Mouse (Mus musculus) embryonic facial prominence, embryonic 13.5 days (tissue): ENCODE results near the gene C1qb. TPM values are rescaled to one million over a fixed set of nuclear protein-coding genes. Genes with fewer than 3 reads are reported as not detected.

Source experiments
- ATAC-seq: fragments of 200-750 bp; cut with Nextera tagmentation; 2 replicates; pipeline ENCODE4 v1.8.0; 2017; ENCODE audit warnings: low read depth; ENCODE audit not compliant: insufficient number of reproducible peaks, insufficient read depth, low FRiP score, low TSS enrichment
- H3K27ac ChIP-seq: fragments of 300-500 bp; sonication (generic); 2 replicates; pipeline ENCODE4 v1.5.1; 2015; ENCODE audit warnings: moderate library complexity, mild to moderate bottlenecking, inconsistent platforms
- H3K27me3 ChIP-seq: fragments of 300-500 bp; sonication (generic); 2 replicates; pipeline ENCODE4 v1.6.1; 2015; ENCODE audit warnings: mild to moderate bottlenecking, inconsistent platforms
- H3K36me3 ChIP-seq: fragments of 300-500 bp; sonication (generic); 2 replicates; pipeline ENCODE4 v1.6.1; 2015; ENCODE audit warnings: mild to moderate bottlenecking, inconsistent platforms
- H3K4me1 ChIP-seq: fragments of 300-500 bp; sonication (generic); 2 replicates; pipeline ENCODE4 v1.6.1; 2015; ENCODE audit warnings: inconsistent platforms
- H3K4me2 ChIP-seq: fragments of 300-500 bp; sonication (generic); 2 replicates; pipeline ENCODE4 v1.6.1; 2015; ENCODE audit warnings: moderate library complexity, mild to moderate bottlenecking, inconsistent platforms
- H3K4me3 ChIP-seq: fragments of 300-500 bp; sonication (generic); 2 replicates; pipeline ENCODE4 v1.5.1; 2015; ENCODE audit warnings: mild to moderate bottlenecking, inconsistent platforms
- H3K9ac ChIP-seq: fragments of 300-500 bp; sonication (generic); 2 replicates; pipeline ENCODE4 v1.6.1; 2015; ENCODE audit warnings: mild to moderate bottlenecking, inconsistent platforms
- H3K9me3 ChIP-seq: fragments of 300-500 bp; sonication (generic); 2 replicates; pipeline ENCODE4 v1.6.1; 2016; ENCODE audit warnings: inconsistent platforms
- WGBS: fragments of 180-500 bp; shearing (Covaris S2); methylation state at CpG from one replicate; pipeline ENCODE4 v1.1.7; 2015; ENCODE audit warnings: mixed read lengths; 5-methylcytosine and 5-hydroxymethylcytosine counted together
- polyA plus RNA-seq: library from polyadenylated mRNA; unstranded; fragments of >200 nt; fragmentation: Nextera tagmentation; extraction: Ambion mirVana; gene quantifications from 2 replicates; pipeline ENCODE4 v1.2.1, GENCODE M21; 2015

Gene C1qb
- polyA plus RNA-seq, 1 experiment from 2014 or later, result 40.2 TPM

DNA sequence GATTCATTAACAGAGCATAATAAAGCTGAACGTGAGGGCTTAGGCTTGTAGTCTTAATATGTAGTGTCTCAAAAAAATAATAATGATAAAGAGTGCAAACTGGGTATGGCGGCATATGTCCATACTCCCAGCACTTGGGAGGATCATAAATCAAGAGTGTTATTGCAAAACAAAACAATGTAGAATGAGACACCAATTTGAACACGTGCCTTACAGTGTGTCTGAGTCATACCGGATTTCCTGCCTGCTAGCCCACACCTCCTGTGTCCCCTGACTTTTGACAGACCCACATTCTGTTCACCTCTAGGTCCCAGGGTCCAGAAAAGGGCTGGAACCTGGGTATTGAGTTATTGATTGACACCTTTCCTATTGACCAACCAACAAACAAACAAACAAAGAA, 44.0 kb downstream of the C1qb start:
- peaks cover 12% of the 10 kb centered on the region for H3K4me1 ChIP-seq
- no peak overlapping the region for H3K9ac ChIP-seq
- H3K36me3 ChIP-seq, result no peaks in the 10 kb centered on the region
- no peak overlapping the region for H3K4me2 ChIP-seq
- WGBS, result 86% methylated on average over 4 of the region's 4 CpGs
- H3K9me3 ChIP-seq, result no peaks in the 10 kb centered on the region
- H3K27me3 ChIP-seq, result peaks cover 17% of the 10 kb centered on the region
- ATAC-seq, result no peak
- no peak overlapping the region for H3K27ac ChIP-seq
- no peak overlapping the region for H3K4me3 ChIP-seq

- 10% methylated on average over 5 of the region's 5 CpGs for WGBS
- no peak for ATAC-seq
Observed at GRCm38 (mm10) chr4:136841056-136841455, 44.9 kb downstream of the C1qb start.

DNA sequence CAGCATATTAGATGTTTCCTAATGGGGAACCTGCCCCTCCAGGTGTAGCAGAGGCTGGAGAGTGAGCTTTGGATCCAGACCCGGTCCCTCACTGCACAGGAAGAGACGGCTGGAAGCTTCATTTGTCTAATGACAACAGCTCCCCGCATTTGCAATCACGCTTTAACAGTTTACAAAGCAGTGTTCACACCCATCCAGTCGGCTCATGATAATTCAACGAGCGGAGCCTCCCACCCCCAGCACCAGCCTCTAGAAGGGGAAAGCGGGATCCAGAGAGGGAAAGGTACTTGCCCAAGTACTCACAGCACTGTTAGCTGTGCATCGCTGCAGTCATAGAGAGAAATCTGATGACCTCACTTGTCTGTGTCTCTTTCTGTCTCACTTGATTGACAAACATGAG, 47.5 kb downstream of the C1qb start:
- peaks cover 36% of the 10 kb centered on the region for H3K4me1 ChIP-seq
- ATAC-seq, result no peak

More at GRCm38 (mm10) chr4:136841056-136841455, 44.9 kb downstream of the C1qb start:
- 0 out of 2 replicates have a peak overlapping the region, but pooled peaks have one; percentile 21 for H3K4me2 ChIP-seq
- no peak overlapping the region for H3K9ac ChIP-seq
- no peaks in the 10 kb centered on the region for H3K9me3 ChIP-seq
- H3K27me3 ChIP-seq, result peaks cover 17% of the 10 kb centered on the region
- H3K4me3 ChIP-seq, result no peak overlapping the region
- H3K4me1 ChIP-seq, result peaks cover 20% of the 10 kb centered on the region
- H3K27ac ChIP-seq, result no peak overlapping the region
- H3K36me3 ChIP-seq, result no peaks in the 10 kb centered on the region

GRCm38 (mm10) chr4:136838026-136838425, 48.0 kb downstream of the C1qb start:
- Histone ChIP-seq H3K4me3 (no peak overlapping the region), H3K27ac (no peak overlapping the region), H3K27me3 (peaks cover 12% of the 10 kb centered on the region), H3K4me1 (peaks cover 40% of the 10 kb centered on the region), H3K4me2 (no peak overlapping the region), H3K36me3 (no peaks in the 10 kb centered on the region), H3K9me3 (no peaks in the 10 kb centered on the region), H3K9ac (no peak overlapping the region)
- 76% methylated on average over 9 of the region's 9 CpGs for WGBS
- ATAC-seq, result no peak

More for the DNA sequence above, 47.5 kb downstream of the C1qb start:
- Histone ChIP-seq H3K4me3 (no peak overlapping the region), H3K9me3 (no peaks in the 10 kb centered on the region), H3K27ac (no peak overlapping the region), H3K36me3 (no peaks in the 10 kb centered on the region), H3K9ac (no peak overlapping the region), H3K27me3 (peaks cover 12% of the 10 kb centered on the region), H3K4me2 (no peak overlapping the region)
- 67% methylated on average over 9 of the region's 9 CpGs for WGBS

- under 1% methylated on average over 27 of the region's 27 CpGs for WGBS
- Histone ChIP-seq H3K36me3 (no peaks in the 10 kb centered on the region), H3K27ac (peak overlapping the region; percentile 95), H3K27me3 (peaks cover 12% of the 10 kb centered on the region), H3K4me1 (peaks cover 49% of the 10 kb centered on the region), H3K4me3 (peak overlapping the region; percentile 86), H3K4me2 (peak overlapping the region; percentile 92), H3K9me3 (no peaks in the 10 kb centered on the region), H3K9ac (peak overlapping the region; percentile 88)
- peak; percentile 67 for ATAC-seq
Observed at GRCm38 (mm10) chr4:136836387-136836931, 49.5 kb downstream of the C1qb start.

- Histone ChIP-seq H3K27me3 (peaks cover 12% of the 10 kb centered on the region), H3K36me3 (no peaks in the 10 kb centered on the region), H3K4me2 (peak within 1 kb of the TSS; percentile 92), H3K27ac (peak within 1 kb of the TSS; percentile 95), H3K4me3 (peak within 1 kb of the TSS; percentile 86), H3K9me3 (no peaks in the 10 kb centered on the region), H3K9ac (peak within 1 kb of the TSS; percentile 88), H3K4me1 (peaks cover 50% of the 10 kb centered on the region)
- 0% methylated on average over 74 of the region's 88 CpGs for WGBS
- peak; percentile 67 for ATAC-seq
Observed at GRCm38 (mm10) chr4:136835621-136836386, 50.2 kb downstream of the C1qb start, which contains the start of gene Ephb2. Gene Ephb2 (minus strand): TSS chr4:136835988.

DNA sequence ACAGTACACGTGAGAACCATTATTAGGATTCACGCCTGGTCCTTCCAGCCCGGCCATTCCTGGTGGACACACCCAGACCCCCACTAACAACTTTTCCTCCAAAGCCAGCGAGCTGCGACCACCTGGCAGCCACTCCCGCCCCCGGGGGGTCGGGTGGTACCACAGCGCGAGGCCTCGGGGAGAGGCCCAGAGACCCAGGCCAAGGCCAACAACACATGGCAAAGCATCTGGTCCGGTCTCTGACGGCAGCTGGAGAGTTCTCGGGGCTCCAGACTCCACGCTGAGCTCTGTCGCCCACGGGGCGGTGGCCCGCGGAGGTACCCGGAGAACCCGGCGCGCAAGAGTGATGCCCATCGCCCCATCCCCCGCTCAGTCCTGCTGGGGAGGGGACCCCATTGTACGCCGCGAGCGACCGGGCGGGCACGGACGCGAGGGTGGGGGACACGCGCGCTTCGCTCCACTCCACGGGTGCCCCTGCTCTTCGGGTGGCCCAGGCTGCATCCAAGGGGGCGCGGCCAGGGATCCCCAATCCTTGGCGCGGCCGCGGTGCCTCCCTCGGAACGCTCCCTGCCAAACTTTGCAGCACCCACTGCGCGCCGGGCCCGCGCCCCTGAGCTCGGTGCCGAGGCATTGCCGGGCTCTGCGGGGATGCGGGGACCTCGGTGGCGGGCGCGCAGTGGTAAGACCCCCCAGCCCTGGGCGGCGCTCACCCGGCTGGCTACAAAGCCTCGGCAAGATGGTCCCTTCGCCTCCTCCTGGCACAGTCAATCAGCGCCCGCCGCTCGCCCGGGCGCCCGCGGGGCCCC, 51.0 kb downstream of the C1qb start:
- Histone ChIP-seq H3K4me1 (peaks cover 56% of the 10 kb centered on the region), H3K27me3 (peaks cover 12% of the 10 kb centered on the region), H3K27ac (peak overlapping the region; percentile 95), H3K36me3 (no peaks in the 10 kb centered on the region), H3K9ac (peak overlapping the region; percentile 88), H3K4me3 (peak overlapping the region; percentile 86), H3K4me2 (peak overlapping the region; percentile 92), H3K9me3 (no peaks in the 10 kb centered on the region)
- WGBS, result under 1% methylated on average over 66 of the region's 76 CpGs
- ATAC-seq, result no peak

- WGBS, result 5% methylated on average over 12 of the region's 12 CpGs
- Histone ChIP-seq H3K4me3 (peak overlapping the region; percentile 86), H3K9me3 (no peaks in the 10 kb centered on the region), H3K36me3 (no peaks in the 10 kb centered on the region), H3K27ac (peak overlapping the region; percentile 95), H3K27me3 (peaks cover 9% of the 10 kb centered on the region; the same call in 1 of the 2 replicates), H3K9ac (peak overlapping the region; percentile 88), H3K4me2 (peak overlapping the region; percentile 92), H3K4me1 (peaks cover 62% of the 10 kb centered on the region)
- no peak for ATAC-seq
Observed at GRCm38 (mm10) chr4:136834439-136834814, 51.6 kb downstream of the C1qb start.

DNA sequence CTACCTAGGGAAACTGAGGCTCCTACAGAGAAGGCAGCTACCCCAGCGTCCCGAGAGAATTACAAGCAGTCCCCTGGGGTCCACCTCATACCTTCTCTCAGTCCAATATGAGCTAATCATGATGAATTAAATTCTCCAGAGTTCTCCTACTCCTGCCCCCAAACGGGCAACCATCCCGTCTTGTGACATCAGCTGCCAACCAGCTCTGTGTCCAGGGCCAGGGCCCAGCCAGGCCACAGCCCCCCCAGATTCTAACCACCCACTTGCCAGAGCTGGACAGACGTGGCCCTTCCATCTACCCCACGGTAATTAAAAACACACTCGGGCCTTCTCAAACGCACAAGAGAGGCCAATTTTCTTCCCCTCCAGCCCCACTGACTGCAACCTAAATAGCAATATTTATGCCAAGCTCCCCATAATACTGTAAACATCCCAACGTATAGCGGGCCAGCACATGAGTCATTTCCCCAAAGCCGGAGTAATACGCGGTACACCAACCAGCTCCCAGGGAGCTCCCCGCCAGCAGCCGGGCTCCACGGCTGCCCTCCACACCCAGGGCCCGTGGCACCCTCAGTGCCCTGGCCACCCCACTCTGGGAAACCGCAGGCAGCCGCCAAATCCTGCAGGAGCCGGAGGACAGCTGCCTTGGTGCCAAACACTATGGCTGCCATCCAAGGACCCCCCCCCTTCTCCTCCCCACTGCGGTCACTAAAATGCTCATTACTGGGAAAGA, 52.2 kb downstream of the C1qb start:
- peaks cover 69% of the 10 kb centered on the region for H3K4me1 ChIP-seq
- H3K27me3 ChIP-seq, result peaks cover 4% of the 10 kb centered on the region; the same call in 1 of the 2 replicates
- peak overlapping the region; percentile 88 for H3K9ac ChIP-seq
- WGBS, result 43% methylated on average over 21 of the region's 21 CpGs
- H3K36me3 ChIP-seq, result no peaks in the 10 kb centered on the region
- H3K4me3 ChIP-seq, result peak overlapping the region; percentile 86
- ATAC-seq, result 0 out of 2 replicates have a peak, but pooled peaks have one; percentile 27
- H3K4me2 ChIP-seq, result peak overlapping the region; percentile 92
- H3K27ac ChIP-seq, result peak overlapping the region; percentile 95
- no peaks in the 10 kb centered on the region for H3K9me3 ChIP-seq

- no peaks in the 10 kb centered on the region for H3K9me3 ChIP-seq
- H3K9ac ChIP-seq, result no peak overlapping the region; the same call in 1 of the 2 replicates
- no peak for ATAC-seq
- 0 out of 2 replicates have a peak, but pooled peaks cover under 1% of the 10 kb centered on the region for H3K36me3 ChIP-seq
- 0 out of 2 replicates have a peak overlapping the region, but pooled peaks have one; percentile 23 for H3K27ac ChIP-seq
- no peaks in the 10 kb centered on the region for H3K27me3 ChIP-seq
- peak overlapping the region; percentile 92 for H3K4me2 ChIP-seq
- 50% methylated on average over 16 of the region's 16 CpGs for WGBS
- H3K4me1 ChIP-seq, result peaks cover 70% of the 10 kb centered on the region
- no peak overlapping the region for H3K4me3 ChIP-seq
Observed at GRCm38 (mm10) chr4:136832559-136833232, 53.3 kb downstream of the C1qb start.
